Mouse (Mus musculus) brain, embryonic 14.5 days (tissue): ENCODE results near the gene Zbtb3. TPM values are rescaled to one million over a fixed set of nuclear protein-coding genes. Genes with fewer than 3 reads are reported as not detected.
A peak's percentile ranks its signal among the peaks of the same experiment; 100 is the strongest.
"Not testable (repeated sequence)": the region's sequence is repeated elsewhere in the genome, so short reads cannot be mapped to it uniquely, and the experiment has no call there.

ENCODE experiments used
- DNase-seq: peaks from one replicate; pipeline ENCODE4 v3.0.0-alpha.2; 2011; ENCODE audit warnings: low read depth
- CTCF ChIP-seq: fragments of 200-500 bp; IDR thresholded peaks from 2 replicates; pipeline ENCODE4 v1.5.1; 2012; ENCODE audit warnings: inconsistent platforms, mild to moderate bottlenecking, moderate library complexity, borderline replicate concordance; ENCODE audit not compliant: insufficient read depth, insufficient read length; ENCODE audit errors: extremely low read depth
- POLR2A ChIP-seq: fragments of 200-500 bp; IDR thresholded peaks from 2 replicates; pipeline ENCODE4 v1.6.1; 2012; ENCODE audit warnings: mild to moderate bottlenecking, inconsistent platforms, borderline replicate concordance; ENCODE audit not compliant: poor library complexity, insufficient read depth, insufficient read length, severe bottlenecking; ENCODE audit errors: extremely low read depth
- polyA plus RNA-seq: library from polyadenylated mRNA; depleted of rRNA; stranded (reverse); fragments of >200 nt; gene quantifications from 2 replicates; pipeline ENCODE4 v1.2.3, GENCODE M21; 2012

Zbtb3 gene
- polyA plus RNA-seq, 1 experiment = 5.9 TPM

DNA sequence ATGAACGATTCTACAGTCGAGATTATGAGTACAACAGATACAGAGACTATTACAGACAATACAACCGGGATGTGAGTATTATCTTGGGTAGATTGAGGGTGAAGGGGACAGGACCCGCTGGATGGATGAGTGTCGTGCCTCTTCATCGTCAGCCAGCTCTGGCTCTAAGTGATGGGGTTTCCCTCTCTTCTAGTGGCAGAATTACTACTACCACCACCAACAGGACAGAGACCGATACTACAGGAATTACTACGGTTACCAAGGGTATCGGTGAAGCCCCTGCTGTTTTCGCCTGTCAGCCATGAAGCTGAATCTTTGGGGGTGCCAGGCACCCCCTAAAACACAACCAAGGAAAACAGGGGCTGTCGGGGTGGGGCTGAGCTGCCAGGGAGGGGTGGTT lies 28.9 kb downstream of the Zbtb3 start:
- no peak for DNase-seq
- no peak for TF ChIP-seq POLR2A
- peak; percentile 6; the same call in 1 of the 2 replicates for TF ChIP-seq CTCF

GRCm38 (mm10) chr19:8832971-8833370 lies 30.6 kb downstream of the Zbtb3 start:
- no peak for DNase-seq
- no peak for TF ChIP-seq POLR2A
- no peak for TF ChIP-seq CTCF

DNA sequence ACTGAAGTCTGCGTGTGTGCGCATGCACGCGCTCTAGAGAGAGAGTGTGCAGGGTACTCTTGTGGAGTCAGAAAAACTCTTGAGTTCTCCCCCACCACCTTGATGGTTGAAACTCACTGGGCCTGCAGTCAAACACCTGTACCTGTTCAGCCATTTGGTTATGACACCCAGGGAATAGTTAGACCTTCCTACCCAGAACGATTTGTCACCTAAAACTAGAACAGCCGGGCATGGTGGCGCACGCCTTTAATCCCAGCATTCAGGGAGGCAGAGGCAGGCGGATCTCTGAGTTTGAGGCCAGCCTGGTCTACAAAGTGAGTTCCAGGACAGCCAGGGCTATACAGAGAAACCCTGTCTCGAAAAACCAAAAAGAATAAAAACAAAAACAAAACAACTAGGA lies 34.0 kb downstream of the Zbtb3 start:
- not testable (repeated sequence) for DNase-seq

DNA sequence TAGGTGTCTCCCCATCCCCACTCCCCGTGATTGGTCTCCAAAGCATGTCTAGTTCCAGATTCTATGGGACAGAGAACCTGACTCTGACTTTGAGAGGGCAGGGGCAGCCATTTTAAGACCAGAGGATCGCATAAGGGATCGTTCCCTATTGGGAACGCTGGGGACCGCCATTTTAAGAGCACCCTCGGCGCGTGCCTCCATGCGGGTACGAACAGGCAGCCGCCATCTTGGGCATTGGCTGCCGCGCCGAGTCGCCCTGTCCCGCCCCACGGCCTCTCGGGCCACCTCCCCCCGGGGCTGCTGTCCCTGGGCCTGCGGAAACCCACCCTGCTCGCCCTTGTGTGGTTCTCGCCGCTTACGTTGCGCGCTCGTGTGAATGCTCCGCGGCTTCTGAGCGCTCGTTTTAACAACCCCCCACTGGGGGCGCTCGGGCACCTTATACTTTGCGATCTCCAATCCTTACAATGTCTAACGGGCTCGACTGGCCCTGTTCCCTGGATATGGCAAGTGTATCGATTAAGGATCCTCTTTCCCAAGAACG lies 35.0 kb downstream of the Zbtb3 start, which contains the start of gene Bscl2:
Gene Bscl2 (plus strand): TSS at position 217 of the 541 bp plus-strand sequence.
- DNase-seq = peak; percentile 94
- TF ChIP-seq POLR2A (peak; percentile 53; the same call in 1 of the 2 replicates), CTCF (peak; percentile 59)

DNA sequence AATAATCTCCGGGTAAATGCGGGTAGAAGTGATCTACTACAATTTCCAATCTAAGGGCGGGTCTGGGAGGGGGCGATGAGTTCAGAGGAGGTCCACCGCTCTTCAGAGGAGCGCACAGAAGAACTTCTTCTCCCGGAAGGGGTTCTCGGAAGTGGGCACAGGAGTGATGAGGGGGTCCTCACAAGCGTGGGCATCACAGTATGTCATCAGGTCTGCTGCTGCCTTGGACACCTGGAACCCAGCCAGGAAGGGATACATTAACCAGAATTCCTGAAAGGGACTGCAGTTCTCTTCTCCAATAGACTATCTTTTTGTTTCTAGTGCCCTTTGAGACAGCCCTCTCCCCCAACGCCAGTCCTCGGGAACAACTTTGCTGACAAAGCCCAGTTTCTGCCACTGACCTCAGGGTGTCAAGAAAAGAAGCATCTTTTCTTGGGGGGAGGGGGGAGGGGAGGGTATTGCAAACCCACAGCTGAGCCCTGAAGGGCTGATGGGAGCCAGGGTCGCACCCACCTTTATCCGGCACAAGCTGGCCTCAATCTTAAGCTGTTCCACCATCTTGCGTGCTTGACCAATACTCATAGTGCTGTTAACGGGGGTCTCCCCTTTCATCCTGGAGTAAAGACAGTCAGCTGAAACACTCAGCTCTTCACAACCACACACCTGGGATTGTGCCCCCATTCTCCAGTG lies 35.8 kb downstream of the Zbtb3 start:
- peak; percentile 65 for DNase-seq
- TF ChIP-seq CTCF (no peak), POLR2A (no peak)

GRCm38 (mm10) chr19:8839103-8839907 lies 37.0 kb downstream of the Zbtb3 start, which contains the start of gene Gng3:
Gene Gng3 (minus strand): TSS chr19:8839194.
- DNase-seq = peak; percentile 98
- no peak for TF ChIP-seq CTCF
- TF ChIP-seq POLR2A = peak; percentile 34; the same call in 1 of the 2 replicates

DNA sequence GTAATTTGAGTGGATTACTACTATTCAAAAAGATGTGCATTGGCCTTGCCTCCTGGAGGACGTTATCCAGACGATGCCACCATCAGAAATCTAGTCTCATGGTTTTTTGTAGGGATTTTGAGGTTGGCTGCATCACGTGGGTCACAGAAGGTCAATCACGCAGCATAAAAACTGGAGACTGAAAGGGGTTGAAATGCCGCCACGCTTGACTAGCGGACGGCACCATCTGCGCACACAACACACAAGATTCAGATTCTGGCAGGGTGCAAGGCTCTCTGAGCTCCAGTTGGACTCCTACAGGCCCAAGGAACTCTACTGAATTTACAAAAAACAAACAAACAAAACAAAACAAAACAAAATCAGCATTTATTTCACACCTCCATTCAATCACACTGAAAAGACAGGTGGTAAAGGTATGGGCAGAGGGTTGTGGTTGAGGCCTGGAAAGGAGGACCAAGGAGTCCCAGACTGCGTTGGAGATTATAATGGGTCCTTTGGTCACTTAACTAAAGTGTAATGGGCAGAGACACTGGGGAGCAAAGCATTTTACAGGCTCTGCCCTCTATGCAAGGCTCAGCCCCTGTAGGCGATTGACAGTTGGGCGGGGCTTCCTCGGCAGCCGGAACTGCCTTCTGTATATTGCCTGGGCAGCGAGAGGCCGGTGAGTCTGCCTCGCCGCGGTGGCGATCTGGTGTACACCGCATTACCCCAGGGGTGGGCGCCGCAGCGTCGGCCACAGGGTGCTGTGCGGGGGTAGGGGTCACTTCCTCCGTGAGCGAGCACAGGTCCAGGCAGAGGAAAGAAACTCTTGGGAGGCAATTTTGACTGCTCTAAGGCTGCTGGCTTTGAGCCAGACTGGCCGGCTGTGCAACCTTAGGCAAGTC lies 37.8 kb downstream of the Zbtb3 start:
- DNase-seq = peak; percentile 82
- no peak for TF ChIP-seq POLR2A
- TF ChIP-seq CTCF = no peak

DNA sequence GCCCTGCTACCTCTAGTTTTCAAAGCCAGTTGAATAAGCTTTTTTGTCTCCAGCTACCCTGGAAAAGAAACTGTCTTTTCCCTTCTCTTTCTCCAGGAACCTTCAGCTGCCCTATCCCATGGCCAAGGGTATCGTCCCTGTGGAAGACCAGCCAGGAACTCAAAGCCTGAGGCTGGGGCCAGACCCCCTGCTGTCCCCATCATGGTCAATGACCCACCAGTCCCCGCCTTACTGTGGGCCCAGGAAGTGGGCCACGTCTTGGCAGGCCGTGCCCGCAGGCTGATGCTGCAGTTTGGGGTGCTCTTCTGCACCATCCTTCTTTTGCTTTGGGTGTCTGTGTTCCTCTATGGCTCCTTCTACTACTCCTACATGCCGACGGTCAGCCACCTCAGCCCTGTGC lies 38.7 kb downstream of the Zbtb3 start:
- TF ChIP-seq POLR2A (no peak), CTCF (no peak)
- no peak for DNase-seq

DNA sequence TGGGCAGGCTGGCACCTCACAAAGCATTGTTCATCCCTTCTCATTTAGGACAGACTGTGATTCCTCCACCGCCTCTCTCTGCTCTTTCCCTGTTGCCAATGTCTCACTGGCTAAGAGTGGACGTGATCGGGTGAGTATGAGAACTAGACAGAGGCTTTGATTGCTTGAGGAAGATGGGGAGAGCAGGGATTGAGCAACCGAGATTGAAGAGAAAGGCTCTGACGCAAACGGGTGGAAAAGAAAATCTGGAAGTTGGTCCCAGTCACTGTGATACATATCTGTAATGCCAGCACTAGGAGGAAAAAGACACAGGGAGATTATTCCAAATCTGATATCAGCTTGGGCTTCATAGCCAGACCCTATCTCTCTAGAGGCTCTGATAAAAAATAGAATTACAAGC lies 40.6 kb downstream of the Zbtb3 start:
- TF ChIP-seq CTCF (no peak), POLR2A (no peak)
- no peak for DNase-seq

GRCm38 (mm10) chr19:8844371-8845129 lies 42.2 kb downstream of the Zbtb3 start:
- TF ChIP-seq CTCF (peak; percentile 72; the same call in 1 of the 2 replicates), POLR2A (no peak)
- DNase-seq = peak; percentile 85
